Mouse (Mus musculus): ENCODE results near the gene Adamts18. TPM values are rescaled to one million over a fixed set of nuclear protein-coding genes. Genes with fewer than 3 reads are reported as not detected.
"Not testable (repeated sequence)": the region's sequence is repeated elsewhere in the genome, so short reads cannot be mapped to it uniquely, and the experiment has no call there.

Adamts18 gene
- total RNA-seq, 2 experiments from 2014 or later: 0.51 to 0.66 TPM

GRCm38 (mm10) chr8:113838211-113838610, 10.3 kb downstream of the Adamts18 start:
- peak; percentile 42 for DNase-seq

- no peak for DNase-seq
Measured at GRCm38 (mm10) chr8:113837570-113837915, 11.0 kb downstream of the Adamts18 start.

- no peak for DNase-seq
Measured at GRCm38 (mm10) chr8:113836892-113837569, 11.5 kb downstream of the Adamts18 start.

- DNase-seq: peak; percentile 7
Measured at GRCm38 (mm10) chr8:113833644-113834043, 14.9 kb downstream of the Adamts18 start.

- DNase-seq: no peak
Measured at GRCm38 (mm10) chr8:113827270-113827669, 21.3 kb downstream of the Adamts18 start.

GRCm38 (mm10) chr8:113820983-113821587, 27.5 kb downstream of the Adamts18 start:
- DNase-seq: no peak

GRCm38 (mm10) chr8:113813966-113814365, 34.6 kb downstream of the Adamts18 start:
- DNase-seq: no peak

GRCm38 (mm10) chr8:113811521-113811920, 37.0 kb downstream of the Adamts18 start:
- no peak for DNase-seq

GRCm38 (mm10) chr8:113809929-113810328, 38.6 kb downstream of the Adamts18 start:
- DNase-seq: no peak

GRCm38 (mm10) chr8:113803830-113804611, 44.5 kb downstream of the Adamts18 start:
- DNase-seq: no peak

- DNase-seq: no peak
Measured at GRCm38 (mm10) chr8:113801551-113801950, 47.0 kb downstream of the Adamts18 start.

GRCm38 (mm10) chr8:113800556-113800955, 48.0 kb downstream of the Adamts18 start:
- DNase-seq: not testable (repeated sequence)

GRCm38 (mm10) chr8:113799550-113799949, 49.0 kb downstream of the Adamts18 start:
- no peak for DNase-seq

GRCm38 (mm10) chr8:113791856-113792255, 56.7 kb downstream of the Adamts18 start:
- no peak for DNase-seq

- DNase-seq: no peak
Measured at GRCm38 (mm10) chr8:113791061-113791460, 57.5 kb downstream of the Adamts18 start.

- DNase-seq: peak; percentile 10
Measured at GRCm38 (mm10) chr8:113783711-113784110, 64.8 kb downstream of the Adamts18 start.

GRCm38 (mm10) chr8:113781554-113781953, 67.0 kb downstream of the Adamts18 start:
- DNase-seq: no peak

GRCm38 (mm10) chr8:113775361-113775760, 73.2 kb downstream of the Adamts18 start:
- no peak for DNase-seq

- DNase-seq: no peak
Measured at GRCm38 (mm10) chr8:113768861-113769410, 79.6 kb downstream of the Adamts18 start.

GRCm38 (mm10) chr8:113765121-113765520, 83.4 kb downstream of the Adamts18 start:
- DNase-seq: no peak

- peak; percentile 6 for DNase-seq
Measured at GRCm38 (mm10) chr8:113763592-113764355, 84.8 kb downstream of the Adamts18 start.

- DNase-seq: no peak
Measured at GRCm38 (mm10) chr8:113762101-113762500, 86.4 kb downstream of the Adamts18 start.
